Mouse (Mus musculus) midbrain, embryonic 12.5 days (tissue): ENCODE data around the gene Spp1. TPM values are rescaled to one million over a fixed set of nuclear protein-coding genes. Genes with fewer than 3 reads are reported as not detected.

ENCODE experiments used
- ATAC-seq: fragments of 200-750 bp; cut with Nextera tagmentation; 2 replicates; pipeline ENCODE4 v1.8.0; 2017; ENCODE audit warnings: low read depth, moderate TSS enrichment, moderate library complexity; ENCODE audit not compliant: low FRiP score
- H3K27ac ChIP-seq: fragments of 300-500 bp; sonication (generic); replicated peaks from 2 replicates; pipeline ENCODE4 v1.5.1; 2016; ENCODE audit warnings: mild to moderate bottlenecking
- H3K27me3 ChIP-seq: fragments of 300-500 bp; sonication (generic); 2 replicates; pipeline ENCODE4 v1.6.1; 2016; ENCODE audit warnings: mild to moderate bottlenecking
- H3K36me3 ChIP-seq: fragments of 300-500 bp; sonication (generic); 2 replicates; pipeline ENCODE4 v1.6.1; 2016
- H3K4me1 ChIP-seq: fragments of 300-500 bp; sonication (generic); 2 replicates; pipeline ENCODE4 v1.6.1; 2016
- H3K4me2 ChIP-seq: fragments of 300-500 bp; sonication (generic); replicated peaks from 2 replicates; pipeline ENCODE4 v1.6.1; 2016; ENCODE audit warnings: mild to moderate bottlenecking, moderate library complexity
- H3K4me3 ChIP-seq: fragments of 300-500 bp; sonication (generic); 2 replicates; pipeline ENCODE4 v1.5.1; 2016; ENCODE audit warnings: mild to moderate bottlenecking
- H3K9ac ChIP-seq: fragments of 300-500 bp; sonication (generic); replicated peaks from 2 replicates; pipeline ENCODE4 v1.6.1; 2016; ENCODE audit warnings: mild to moderate bottlenecking, moderate library complexity
- H3K9me3 ChIP-seq: fragments of 300-500 bp; sonication (generic); 2 replicates; pipeline ENCODE4 v1.6.1; 2016; ENCODE audit warnings: mild to moderate bottlenecking
- WGBS: fragments of 180-500 bp; shearing (Covaris S2); methylation state at CpG from one replicate; pipeline ENCODE4 v1.1.7; 2016; 5-methylcytosine and 5-hydroxymethylcytosine counted together
- polyA plus RNA-seq: library from polyadenylated mRNA; unstranded; fragments of >200 nt; fragmentation: Nextera tagmentation; extraction: Ambion mirVana; gene quantifications from 2 replicates; pipeline ENCODE4 v1.2.1, GENCODE M21; 2016

The Spp1 gene
- polyA plus RNA-seq, 1 experiment from 2014 or later = 9.3 TPM

- no peaks in the 10 kb centered on the region for H3K36me3 ChIP-seq
- H3K27me3 ChIP-seq = no peaks in the 10 kb centered on the region
- no peak overlapping the region for H3K9ac ChIP-seq
- no peak overlapping the region for H3K4me3 ChIP-seq
- no peak overlapping the region for H3K4me2 ChIP-seq
- no peaks in the 10 kb centered on the region for H3K9me3 ChIP-seq
- WGBS = 18% methylated on average over 3 of the region's 3 CpGs
- no peak for ATAC-seq
- H3K4me1 ChIP-seq = peaks cover 4% of the 10 kb centered on the region; the same call in 1 of the 2 replicates
- H3K27ac ChIP-seq = no peak overlapping the region
Measured at GRCm38 (mm10) chr5:104406756-104407155, 28.2 kb upstream of the Spp1 start.

- Histone ChIP-seq H3K36me3 (no peaks in the 10 kb centered on the region), H3K4me2 (no peak overlapping the region), H3K4me3 (no peak overlapping the region), H3K4me1 (peaks cover 4% of the 10 kb centered on the region; the same call in 1 of the 2 replicates), H3K27ac (no peak overlapping the region), H3K9ac (no peak overlapping the region), H3K9me3 (no peaks in the 10 kb centered on the region), H3K27me3 (no peaks in the 10 kb centered on the region)
- WGBS = 75% methylated on average over 2 of the region's 2 CpGs
- ATAC-seq = no peak
Measured at GRCm38 (mm10) chr5:104407541-104408231, 27.2 kb upstream of the Spp1 start.

- H3K4me2 ChIP-seq = no peak overlapping the region
- ATAC-seq = no peak
- H3K36me3 ChIP-seq = no peaks in the 10 kb centered on the region
- H3K9ac ChIP-seq = no peak overlapping the region
- no peaks in the 10 kb centered on the region for H3K9me3 ChIP-seq
- H3K4me3 ChIP-seq = no peak overlapping the region
- H3K27ac ChIP-seq = no peak overlapping the region
- H3K27me3 ChIP-seq = no peaks in the 10 kb centered on the region
- WGBS = 96% methylated on average over 7 of the region's 7 CpGs
- H3K4me1 ChIP-seq = peaks cover 4% of the 10 kb centered on the region; the same call in 1 of the 2 replicates
Measured at GRCm38 (mm10) chr5:104408549-104408948, 26.4 kb upstream of the Spp1 start.

GRCm38 (mm10) chr5:104415999-104416398, 18.9 kb upstream of the Spp1 start:
- Histone ChIP-seq H3K36me3 (no peaks in the 10 kb centered on the region), H3K4me1 (no peaks in the 10 kb centered on the region), H3K9ac (no peak overlapping the region), H3K4me3 (no peak overlapping the region), H3K9me3 (no peaks in the 10 kb centered on the region), H3K27me3 (no peaks in the 10 kb centered on the region), H3K4me2 (no peak overlapping the region), H3K27ac (no peak overlapping the region)
- no peak for ATAC-seq
- WGBS = 83% methylated on average over 2 of the region's 2 CpGs

GRCm38 (mm10) chr5:104417028-104417427, 17.9 kb upstream of the Spp1 start:
- Histone ChIP-seq H3K4me2 (no peak overlapping the region), H3K27ac (no peak overlapping the region), H3K27me3 (no peaks in the 10 kb centered on the region), H3K4me3 (no peak overlapping the region), H3K4me1 (no peaks in the 10 kb centered on the region), H3K9me3 (no peaks in the 10 kb centered on the region), H3K9ac (no peak overlapping the region), H3K36me3 (no peaks in the 10 kb centered on the region)
- 81% methylated on average over 3 of the region's 3 CpGs for WGBS
- no peak for ATAC-seq

- Histone ChIP-seq H3K9ac (no peak overlapping the region), H3K4me1 (no peaks in the 10 kb centered on the region), H3K27ac (no peak overlapping the region), H3K4me2 (no peak overlapping the region), H3K27me3 (no peaks in the 10 kb centered on the region), H3K9me3 (no peaks in the 10 kb centered on the region), H3K4me3 (no peak overlapping the region), H3K36me3 (no peaks in the 10 kb centered on the region)
- no peak for ATAC-seq
- WGBS = 100% methylated on average over 1 of the region's 1 CpGs
Measured at GRCm38 (mm10) chr5:104417721-104418120, 17.2 kb upstream of the Spp1 start.

- no peak overlapping the region for H3K4me2 ChIP-seq
- H3K4me3 ChIP-seq = no peak overlapping the region
- 72% methylated on average over 2 of the region's 2 CpGs for WGBS
- no peaks in the 10 kb centered on the region for H3K4me1 ChIP-seq
- no peaks in the 10 kb centered on the region for H3K27me3 ChIP-seq
- no peak overlapping the region for H3K9ac ChIP-seq
- no peak overlapping the region for H3K27ac ChIP-seq
- no peak for ATAC-seq
- no peaks in the 10 kb centered on the region for H3K36me3 ChIP-seq
- no peaks in the 10 kb centered on the region for H3K9me3 ChIP-seq
Measured at GRCm38 (mm10) chr5:104422039-104422438, 12.9 kb upstream of the Spp1 start.

GRCm38 (mm10) chr5:104423861-104424260, 11.1 kb upstream of the Spp1 start:
- Histone ChIP-seq H3K27ac (no peak overlapping the region), H3K4me2 (no peak overlapping the region), H3K9ac (no peak overlapping the region), H3K36me3 (no peaks in the 10 kb centered on the region), H3K9me3 (no peaks in the 10 kb centered on the region), H3K4me3 (no peak overlapping the region), H3K4me1 (no peaks in the 10 kb centered on the region), H3K27me3 (no peaks in the 10 kb centered on the region)
- ATAC-seq = no peak
- 89% methylated on average over 3 of the region's 3 CpGs for WGBS

- no peak overlapping the region for H3K27ac ChIP-seq
- H3K4me3 ChIP-seq = no peak overlapping the region
- H3K9ac ChIP-seq = no peak overlapping the region
- no peaks in the 10 kb centered on the region for H3K36me3 ChIP-seq
- no peaks in the 10 kb centered on the region for H3K27me3 ChIP-seq
- ATAC-seq = no peak
- H3K9me3 ChIP-seq = no peaks in the 10 kb centered on the region
- H3K4me2 ChIP-seq = no peak overlapping the region
- WGBS = 89% methylated on average over 8 of the region's 8 CpGs
- no peaks in the 10 kb centered on the region for H3K4me1 ChIP-seq
Measured at GRCm38 (mm10) chr5:104425949-104426348, 9.0 kb upstream of the Spp1 start.

GRCm38 (mm10) chr5:104432886-104433285, 2.0 kb upstream of the Spp1 start:
- H3K4me1 ChIP-seq = no peaks in the 10 kb centered on the region
- no peaks in the 10 kb centered on the region for H3K27me3 ChIP-seq
- WGBS = 49% methylated on average over 12 of the region's 12 CpGs
- ATAC-seq = no peak
- no peaks in the 10 kb centered on the region for H3K36me3 ChIP-seq
- H3K4me2 ChIP-seq = no peak overlapping the region
- no peak overlapping the region for H3K9ac ChIP-seq
- no peak overlapping the region for H3K4me3 ChIP-seq
- no peak overlapping the region for H3K27ac ChIP-seq
- H3K9me3 ChIP-seq = no peaks in the 10 kb centered on the region

GRCm38 (mm10) chr5:104433968-104434565, 851 bp upstream of the Spp1 start:
- H3K4me3 ChIP-seq = no peak overlapping the region
- ATAC-seq = no peak
- no peaks in the 10 kb centered on the region for H3K4me1 ChIP-seq
- WGBS = 53% methylated on average over 6 of the region's 6 CpGs
- H3K27ac ChIP-seq = no peak overlapping the region
- no peak overlapping the region for H3K9ac ChIP-seq
- no peaks in the 10 kb centered on the region for H3K27me3 ChIP-seq
- H3K36me3 ChIP-seq = no peaks in the 10 kb centered on the region
- no peaks in the 10 kb centered on the region for H3K9me3 ChIP-seq
- H3K4me2 ChIP-seq = no peak overlapping the region

- Histone ChIP-seq H3K9ac (no peak overlapping the region), H3K4me3 (no peak overlapping the region), H3K9me3 (no peaks in the 10 kb centered on the region), H3K36me3 (no peaks in the 10 kb centered on the region), H3K27me3 (no peaks in the 10 kb centered on the region), H3K4me2 (no peak overlapping the region), H3K27ac (no peak overlapping the region), H3K4me1 (no peaks in the 10 kb centered on the region)
- ATAC-seq = no peak
- 86% methylated on average over 7 of the region's 7 CpGs for WGBS
Measured at GRCm38 (mm10) chr5:104436406-104437076, 1.6 kb downstream of the Spp1 start.
